Mouse (Mus musculus) spleen, adult 12 weeks (tissue): ENCODE measurements at regions not wholly inside any gene's neighbourhood (a gene's known extent, or its start where the extent isn't known, plus 50 kb on each side); places are given as distances from the start of the nearest gene placed in this dataset.

Source experiments
- DNase-seq: peaks from one replicate; pipeline ENCODE4 v3.0.0; 2022; ENCODE audit warnings: low spot score

DNA sequence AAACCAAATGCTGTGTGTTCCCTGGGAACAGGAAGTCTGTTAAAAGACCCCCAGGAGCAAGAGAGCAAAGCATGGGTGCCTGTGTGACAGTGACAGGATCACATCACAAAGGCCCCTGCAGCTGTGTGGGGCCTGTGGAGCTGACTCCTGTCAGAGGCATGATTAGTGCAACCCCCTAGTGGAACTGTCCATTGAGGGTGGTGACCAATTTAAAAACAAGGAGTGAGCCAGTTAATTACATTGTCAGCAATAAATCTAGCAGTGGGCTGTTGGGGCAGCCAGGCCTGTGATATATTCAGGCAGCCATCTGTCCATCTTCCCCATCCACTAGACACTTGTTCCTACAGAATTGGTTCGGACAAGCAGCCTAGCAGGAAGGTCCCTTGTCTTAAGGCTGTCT, 121.8 kb upstream of the Cxxc4 start:
- DNase-seq: no peak

DNA sequence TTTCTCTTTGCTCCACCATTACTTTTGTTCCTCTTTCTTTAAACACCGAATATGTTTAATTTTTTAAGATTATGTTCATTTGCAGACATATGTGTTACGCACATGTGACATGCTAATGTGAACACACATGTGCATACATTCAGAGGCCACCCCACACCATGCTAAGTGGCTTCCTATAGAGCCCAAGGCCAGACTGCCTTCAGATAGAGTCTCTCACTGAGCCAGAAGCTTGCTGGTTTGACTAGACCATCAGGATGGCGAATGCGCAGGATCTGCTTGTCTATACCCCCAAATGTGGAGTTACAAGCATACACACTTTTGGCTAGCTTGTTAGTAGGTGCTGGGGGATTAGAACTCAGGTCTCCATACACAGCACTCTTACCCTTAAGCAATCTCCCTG, 121.3 kb upstream of the Cxxc4 start:
- no peak for DNase-seq

DNA sequence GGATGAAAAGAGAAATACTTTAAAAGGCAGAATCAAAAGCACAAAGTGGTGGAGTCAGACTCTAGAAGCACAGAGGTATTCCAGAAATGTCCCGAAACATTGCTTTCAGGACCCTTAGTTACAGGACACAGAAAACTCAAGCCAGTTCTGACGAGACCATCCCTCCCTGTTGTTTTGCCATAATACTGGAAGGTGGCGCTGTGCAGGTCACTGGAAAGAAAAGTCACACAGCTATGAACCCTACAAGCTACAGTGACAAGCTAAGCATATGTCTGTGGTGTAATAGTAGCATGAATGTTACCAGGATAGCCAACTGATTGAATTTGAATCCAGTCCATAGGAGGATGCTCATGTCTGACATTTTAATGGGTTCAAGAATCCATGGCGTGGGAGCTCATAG, 117.4 kb upstream of the Cxxc4 start:
- no peak for DNase-seq

DNA sequence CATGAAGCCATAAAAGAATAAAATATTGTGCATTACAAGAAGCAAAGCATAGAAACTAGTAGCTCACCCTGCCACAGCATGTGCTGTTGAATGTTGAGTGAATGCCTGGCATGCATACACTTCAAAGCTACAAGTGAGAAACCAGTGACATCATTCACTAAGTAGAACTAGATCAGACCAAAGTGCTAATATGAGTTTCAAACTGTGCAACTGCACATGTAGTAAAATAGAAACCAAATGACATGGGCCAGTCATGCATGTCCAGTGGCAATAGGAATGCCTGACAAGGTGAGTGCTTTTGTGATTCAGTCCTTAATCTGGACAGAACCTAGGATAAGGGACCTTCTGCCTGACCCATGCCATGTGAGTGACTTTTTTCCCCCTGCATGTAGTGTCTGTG, 111.3 kb upstream of the Cxxc4 start:
- DNase-seq: no peak

DNA sequence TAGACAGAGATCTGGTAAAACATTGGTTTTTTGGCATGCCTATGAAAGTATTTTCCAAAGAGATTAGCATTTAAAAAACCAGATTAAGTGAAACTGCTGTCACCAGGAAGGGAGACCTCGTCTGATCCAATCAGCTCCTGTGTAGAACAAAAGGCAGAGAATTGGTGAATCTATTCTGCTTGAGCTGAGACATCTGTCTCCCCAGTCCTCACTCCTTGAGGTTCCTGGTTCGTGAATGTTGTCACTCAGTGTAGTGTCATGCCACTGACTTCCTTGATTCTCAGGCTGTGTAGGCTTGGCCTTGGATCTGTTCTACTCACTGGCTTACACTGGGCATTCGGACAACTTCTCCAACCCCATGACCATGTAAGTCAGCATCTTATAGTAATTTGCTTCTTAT, 105.9 kb upstream of the Cxxc4 start:
- DNase-seq: no peak

DNA sequence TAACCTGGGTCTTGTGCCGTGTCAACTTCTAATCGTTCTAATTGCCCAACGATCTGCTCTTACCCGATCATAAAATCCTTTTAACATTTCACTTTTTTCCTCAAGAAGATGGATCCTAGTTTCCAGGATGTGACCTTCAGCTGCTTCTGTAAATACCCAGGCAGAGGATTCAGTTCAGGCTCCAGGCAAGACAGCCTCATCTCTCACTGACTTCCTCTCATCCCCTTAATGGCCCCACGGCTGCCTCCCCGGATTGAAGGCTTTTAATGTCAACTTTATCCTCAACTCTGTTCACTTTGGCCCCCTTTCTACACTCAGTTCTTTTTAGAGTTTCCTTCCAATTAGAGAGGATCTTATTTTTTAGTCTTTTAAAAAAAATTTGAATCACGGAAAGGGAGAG, 91.0 kb upstream of the Cxxc4 start:
- no peak for DNase-seq

DNA sequence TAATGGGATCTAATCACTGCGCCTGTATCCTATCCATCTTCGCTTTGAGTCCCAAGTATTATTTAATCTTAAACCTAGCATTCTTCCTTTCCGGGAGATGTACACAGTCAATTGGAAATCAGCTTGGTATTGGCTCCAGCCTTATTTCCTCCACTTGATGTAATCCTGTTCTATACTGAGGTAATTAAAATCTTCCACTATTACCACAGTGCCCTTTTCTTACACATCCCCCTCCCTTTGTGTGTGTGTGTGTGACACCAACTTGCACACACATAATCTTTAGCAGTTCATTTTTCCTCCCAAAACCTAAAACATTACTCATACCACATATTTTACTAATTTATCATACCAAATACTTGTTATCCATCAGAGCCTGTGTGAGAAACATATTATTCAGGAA, 90.3 kb upstream of the Cxxc4 start:
- DNase-seq: no peak

DNA sequence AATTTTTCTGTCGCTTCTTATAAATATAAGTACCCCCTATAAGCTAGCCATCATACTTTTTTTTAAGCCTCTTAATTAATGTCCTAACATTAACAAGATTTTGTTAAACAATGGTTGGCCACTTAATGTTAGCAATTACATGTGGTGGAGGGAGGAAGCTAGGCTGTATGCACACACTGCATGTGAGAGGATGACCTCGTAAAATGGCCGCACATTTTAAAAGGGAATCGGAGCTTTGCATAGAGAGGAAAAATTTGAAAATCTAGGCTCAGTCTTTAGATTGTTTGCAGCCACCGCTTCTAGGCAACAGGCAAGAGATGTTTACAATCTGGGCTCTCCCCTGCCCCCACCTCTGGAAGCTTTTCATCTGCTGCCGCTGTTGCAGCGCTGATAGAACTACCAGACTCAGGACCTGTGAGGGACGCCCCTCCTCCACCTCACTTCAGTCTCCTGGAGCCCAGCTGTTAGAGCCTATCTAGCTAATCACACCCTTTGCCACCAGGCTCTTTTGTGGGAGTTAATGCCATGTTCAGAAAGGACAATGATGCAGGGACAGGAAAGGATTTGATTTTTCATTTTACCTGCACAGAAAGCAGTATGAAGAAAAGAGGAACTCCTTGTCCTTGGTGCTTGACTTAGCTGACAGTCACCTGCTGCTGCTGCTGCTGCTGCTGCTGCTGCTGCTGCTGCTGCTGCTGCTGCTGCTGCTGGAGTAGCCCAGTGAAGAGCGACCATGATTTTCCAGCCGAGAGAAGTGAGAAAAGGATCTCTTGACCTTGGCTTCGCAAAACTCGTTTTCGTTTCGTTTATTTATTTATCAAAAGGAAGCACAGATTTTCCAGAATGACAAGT, 89.7 kb upstream of the Cxxc4 start:
- DNase-seq: no peak

DNA sequence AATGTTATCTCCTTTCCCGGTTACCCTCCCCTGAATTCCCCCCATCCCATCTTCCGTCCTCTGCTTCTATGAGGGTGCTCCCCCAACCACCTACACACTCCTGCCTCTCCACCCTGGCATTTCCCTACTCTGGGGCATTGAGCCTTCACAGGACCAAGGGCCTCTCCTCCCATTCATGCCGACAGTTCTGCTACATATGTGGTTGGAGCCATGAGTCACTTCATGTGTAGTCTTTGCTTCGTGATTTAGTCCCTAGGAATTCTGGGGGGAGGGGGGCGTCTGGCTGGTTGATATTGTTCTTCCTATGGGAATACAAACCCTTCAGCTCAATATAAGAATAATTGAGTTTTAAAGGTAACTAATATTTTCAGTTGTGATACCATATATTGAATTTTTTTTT, 74.0 kb upstream of the Cxxc4 start:
- DNase-seq: no peak

DNA sequence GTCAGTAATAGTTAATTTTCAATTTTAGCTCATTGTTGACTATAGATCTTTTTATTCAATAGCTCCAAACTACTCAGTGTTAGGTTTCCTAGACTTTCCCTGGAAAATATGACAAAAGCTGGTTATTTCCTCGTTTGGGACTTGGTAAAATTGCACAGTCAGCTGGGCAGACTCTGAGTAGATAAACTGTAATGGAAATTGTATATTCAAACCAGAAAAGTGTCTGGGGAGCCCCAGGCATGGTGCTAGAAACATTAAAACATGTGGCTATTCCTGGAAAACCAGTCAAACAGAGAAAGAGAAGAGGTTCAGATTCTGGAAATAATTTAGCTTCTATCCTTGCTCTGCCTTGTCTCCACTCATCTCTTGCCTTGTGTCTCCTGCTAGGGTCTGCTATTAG, 66.4 kb upstream of the Cxxc4 start:
- DNase-seq: no peak

DNA sequence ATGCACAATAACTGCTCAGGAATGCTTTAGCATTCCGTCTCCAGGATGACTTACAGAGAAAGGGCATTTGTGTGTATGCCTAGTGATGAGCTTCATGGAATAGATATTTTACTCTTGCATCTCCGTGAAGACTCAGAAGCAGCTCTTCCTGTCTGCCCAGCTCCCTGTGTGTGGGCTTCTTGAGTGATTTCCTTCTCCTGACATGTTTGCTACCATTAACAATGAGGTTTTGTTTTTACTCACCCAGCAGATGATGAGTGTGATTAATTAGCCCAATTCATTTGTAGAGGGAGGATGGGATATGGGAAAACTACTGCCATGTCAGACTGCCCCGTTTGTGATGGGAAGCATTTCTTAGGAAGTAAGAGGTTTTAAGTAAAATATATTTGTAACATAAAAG, 63.9 kb upstream of the Cxxc4 start:
- no peak for DNase-seq

DNA sequence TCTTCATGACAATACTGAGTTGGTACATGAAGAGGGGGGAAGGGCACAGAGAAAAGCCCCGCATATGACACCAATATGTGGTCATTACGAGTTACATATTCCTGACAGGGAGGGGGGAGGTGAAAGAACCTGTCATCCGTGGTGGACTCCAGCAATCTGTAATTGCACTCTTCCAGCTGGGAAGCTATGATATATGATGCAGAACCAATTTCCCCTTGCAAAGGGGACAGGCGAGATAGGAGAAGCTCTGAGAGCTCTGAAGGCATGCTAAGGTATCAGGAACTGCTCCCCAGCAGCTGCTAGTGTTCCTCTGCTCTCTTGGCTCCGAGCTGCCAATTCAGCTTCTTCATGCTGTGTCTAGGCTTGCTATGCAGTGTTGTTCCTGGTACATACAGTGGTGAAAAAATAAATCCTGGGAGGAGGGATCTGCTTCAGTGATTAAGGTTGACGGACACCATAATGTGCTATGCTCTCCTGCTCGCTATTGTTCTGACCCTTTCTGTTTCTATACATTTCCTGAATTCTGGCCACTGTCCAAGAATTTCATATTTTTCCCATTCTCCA, 57.7 kb upstream of the Cxxc4 start:
- no peak for DNase-seq

DNA sequence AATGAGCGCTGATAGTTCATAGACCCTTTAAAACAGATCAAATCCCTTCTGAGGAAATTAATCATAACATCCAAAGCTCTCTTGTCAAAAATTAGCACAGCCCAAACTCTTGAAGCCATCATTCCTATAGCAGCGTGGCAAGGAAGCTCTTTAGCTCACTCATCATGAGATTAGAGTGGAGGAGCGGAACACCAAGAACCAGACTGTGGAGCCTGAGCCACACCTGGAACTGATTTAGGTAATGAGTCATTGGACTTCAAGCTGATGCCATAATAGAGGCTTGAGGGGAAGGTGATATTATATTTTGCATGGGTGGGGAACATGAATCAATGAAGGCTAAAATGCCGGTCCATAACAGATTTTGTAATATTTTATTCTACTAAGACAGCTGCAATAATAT, 52.2 kb upstream of the Cxxc4 start:
- no peak for DNase-seq
